In the genomic region with DNA sequence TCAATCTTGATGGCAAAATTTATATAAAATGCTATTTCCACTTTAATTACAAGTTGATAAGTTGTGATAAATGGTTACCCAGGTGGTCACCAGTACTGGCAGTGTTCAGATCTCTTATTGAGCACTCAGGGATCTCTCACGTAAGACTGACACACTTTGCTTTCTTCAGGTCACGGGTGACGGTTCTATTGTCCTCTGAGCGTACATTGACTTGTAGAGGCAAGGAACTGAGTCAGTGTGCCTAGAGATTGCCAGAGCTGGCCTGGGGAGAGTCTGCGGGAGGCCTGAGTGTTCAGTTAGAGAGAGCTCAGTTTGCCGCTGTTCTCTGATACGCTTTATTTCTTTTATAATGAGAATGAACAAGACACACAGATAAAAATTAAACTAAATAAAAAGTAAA, we compare ENCODE assay signal across 16 mouse cellular contexts.
A peak's percentile ranks its signal among the peaks of the same experiment; 100 is the strongest.
DNase-seq lines count a peak whose midpoint lies in the region; ATAC-seq and TF ChIP-seq lines count a peak whose summit lies in the region.
"Had no signal": no experiment of that assay in that cellular context is flagged by ENCODE, and none has a peak within 500 bp of the region (broad histone marks: within the 10 kb centered on the region; RNA-seq: fewer than 3 reads in every experiment).

No protein-coding gene starts in this region.

- H3K27me3 ChIP-seq in hindbrain, embryonic 12.5 days, result no peaks in the 10 kb centered on the region
- no peaks in the 10 kb centered on the region for H3K27me3 ChIP-seq in hindbrain, embryonic 11.5 days (ENCODE audit: control insufficient read depth, insufficient read depth, low read length)
- H3K27me3 ChIP-seq in midbrain, embryonic 12.5 days, result no peaks in the 10 kb centered on the region
- H3K27me3 ChIP-seq in midbrain, embryonic 16.5 days (ENCODE audit: control insufficient read depth, insufficient read depth, low read depth, low read length), result no peaks in the 10 kb centered on the region
- H3K27me3 ChIP-seq in midbrain, embryonic 13.5 days, result no peaks in the 10 kb centered on the region
- H3K27me3 ChIP-seq in stomach, postnatal 0 days (ENCODE audit: control insufficient read depth, insufficient read depth, low read length), result no peaks in the 10 kb centered on the region
- H3K27me3 ChIP-seq: limb, embryonic 13.5 days had no signal

- TF ChIP-seq CTCF in stomach, postnatal 0 days (IDR thresholded peaks at IDR 0.05; ENCODE audit: low read depth), result no peak

- WGBS in hindbrain, embryonic 12.5 days, result 27% methylated on average over 7 of the region's 7 CpGs
- WGBS in hindbrain, embryonic 11.5 days, result 20% methylated on average over 7 of the region's 7 CpGs
- 14% methylated on average over 7 of the region's 7 CpGs for WGBS in midbrain, embryonic 12.5 days
- 13% methylated on average over 7 of the region's 7 CpGs for WGBS in midbrain, embryonic 16.5 days
- 11% methylated on average over 7 of the region's 7 CpGs for WGBS in midbrain, embryonic 13.5 days
- 54% methylated on average over 7 of the region's 7 CpGs for WGBS in stomach, postnatal 0 days

- H3K36me3 ChIP-seq in hindbrain, embryonic 12.5 days, result peaks cover 3% of the 10 kb centered on the region; the same call in 1 of the 2 replicates
- H3K36me3 ChIP-seq in hindbrain, embryonic 11.5 days (ENCODE audit: control insufficient read depth, insufficient read depth, low read length), result no peaks in the 10 kb centered on the region
- H3K36me3 ChIP-seq in midbrain, embryonic 12.5 days, result 0 out of 2 replicates have a peak, but pooled peaks cover 2% of the 10 kb centered on the region
- H3K36me3 ChIP-seq in midbrain, embryonic 16.5 days (ENCODE audit: control insufficient read depth, insufficient read depth, low read length), result no peaks in the 10 kb centered on the region
- H3K36me3 ChIP-seq in midbrain, embryonic 13.5 days, result peaks cover 3% of the 10 kb centered on the region; the same call in 1 of the 2 replicates
- no peaks in the 10 kb centered on the region for H3K36me3 ChIP-seq in stomach, postnatal 0 days (ENCODE audit: control insufficient read depth, insufficient read depth, low read length)

- peak overlapping the region; percentile 14; the same call in 1 of the 2 replicates for H3K27ac ChIP-seq in hindbrain, embryonic 12.5 days
- H3K27ac ChIP-seq in hindbrain, embryonic 11.5 days (ENCODE audit: low read depth, low read length), result no peak overlapping the region
- no peak overlapping the region; the same call in 1 of the 2 replicates for H3K27ac ChIP-seq in midbrain, embryonic 12.5 days (replicated peaks)
- H3K27ac ChIP-seq in midbrain, embryonic 16.5 days (ENCODE audit: low read length), result no peak overlapping the region
- H3K27ac ChIP-seq in midbrain, embryonic 13.5 days, result peak overlapping the region; percentile 35
- peak overlapping the region; percentile 74 for H3K27ac ChIP-seq in stomach, postnatal 0 days (replicated peaks)
- H3K27ac ChIP-seq: heart, adult 2 months; limb, embryonic 13.5 days had no signal

- DNase-seq in hindbrain, embryonic 11.5 days (ENCODE audit: low spot score), result no peak
- no peak for DNase-seq in stomach, postnatal 0 days (ENCODE audit: low spot score)
- DNase-seq in right cerebral cortex, postnatal 4 days, result no peak
- no peak for DNase-seq in cerebellum, postnatal 25 days
- DNase-seq: cerebellum, adult 9-10 months; heart, adult 2 months; heart, postnatal 14 days; kidney, adult 8-10 months; liver, postnatal 0 days; thymus, postnatal 4 days had no signal

- no peaks in the 10 kb centered on the region for H3K9me3 ChIP-seq in hindbrain, embryonic 12.5 days (replicated peaks)
- H3K9me3 ChIP-seq in hindbrain, embryonic 11.5 days (ENCODE audit: control insufficient read depth, low read length), result no peaks in the 10 kb centered on the region
- H3K9me3 ChIP-seq in midbrain, embryonic 12.5 days, result no peaks in the 10 kb centered on the region
- H3K9me3 ChIP-seq in midbrain, embryonic 16.5 days (replicated peaks; ENCODE audit: control insufficient read depth, low read length, poor library complexity, severe bottlenecking), result no peaks in the 10 kb centered on the region
- no peaks in the 10 kb centered on the region for H3K9me3 ChIP-seq in midbrain, embryonic 13.5 days
- H3K9me3 ChIP-seq in stomach, postnatal 0 days (ENCODE audit: control insufficient read depth, low read length), result no peaks in the 10 kb centered on the region

- no peak for TF ChIP-seq EP300 in stomach, postnatal 0 days (optimal IDR thresholded peaks at IDR 0.05)

- peaks cover 27% of the 10 kb centered on the region for H3K4me1 ChIP-seq in hindbrain, embryonic 12.5 days
- peaks cover 4% of the 10 kb centered on the region; the same call in 1 of the 2 replicates for H3K4me1 ChIP-seq in hindbrain, embryonic 11.5 days (replicated peaks; ENCODE audit: control insufficient read depth, insufficient read depth, low read length)
- H3K4me1 ChIP-seq in midbrain, embryonic 12.5 days, result peaks cover 42% of the 10 kb centered on the region
- peaks cover 32% of the 10 kb centered on the region for H3K4me1 ChIP-seq in midbrain, embryonic 16.5 days (ENCODE audit: control insufficient read depth, insufficient read depth, low read length)
- H3K4me1 ChIP-seq in midbrain, embryonic 13.5 days (replicated peaks), result peaks cover 43% of the 10 kb centered on the region
- 0 out of 2 replicates have a peak, but pooled peaks cover 4% of the 10 kb centered on the region for H3K4me1 ChIP-seq in stomach, postnatal 0 days (replicated peaks; ENCODE audit: control insufficient read depth, insufficient read depth)

- ATAC-seq in hindbrain, embryonic 12.5 days (ENCODE audit: low FRiP score), result no peak
- no peak for ATAC-seq in hindbrain, embryonic 11.5 days (ENCODE audit: low FRiP score)
- ATAC-seq in midbrain, embryonic 12.5 days (ENCODE audit: low FRiP score, low read depth), result no peak
- no peak for ATAC-seq in midbrain, embryonic 16.5 days
- no peak for ATAC-seq in midbrain, embryonic 13.5 days
- no peak for ATAC-seq in stomach, postnatal 0 days (ENCODE audit: low FRiP score, low TSS enrichment)
- ATAC-seq: CD4-positive, CD25-positive, alpha-beta regulatory T cell, adult 4 months; liver, postnatal 0 days had no signal

- H3K4me2 ChIP-seq in hindbrain, embryonic 12.5 days (replicated peaks), result no peak overlapping the region
- H3K4me2 ChIP-seq in hindbrain, embryonic 11.5 days (replicated peaks; ENCODE audit: low read depth, low read length), result no peak overlapping the region
- peak overlapping the region; percentile 32 for H3K4me2 ChIP-seq in midbrain, embryonic 12.5 days (replicated peaks)
- no peak overlapping the region for H3K4me2 ChIP-seq in midbrain, embryonic 16.5 days (ENCODE audit: low read length)
- H3K4me2 ChIP-seq in midbrain, embryonic 13.5 days (replicated peaks), result peak overlapping the region; percentile 19
- no peak overlapping the region for H3K4me2 ChIP-seq in stomach, postnatal 0 days (replicated peaks; ENCODE audit: low read depth)
- H3K4me2 ChIP-seq: limb, embryonic 13.5 days had no signal

- no peak overlapping the region for H3K4me3 ChIP-seq in hindbrain, embryonic 12.5 days
- H3K4me3 ChIP-seq in hindbrain, embryonic 11.5 days (ENCODE audit: low read depth, low read length), result no peak overlapping the region
- no peak overlapping the region for H3K4me3 ChIP-seq in midbrain, embryonic 12.5 days
- H3K4me3 ChIP-seq in midbrain, embryonic 16.5 days (ENCODE audit: low read depth, low read length), result no peak overlapping the region
- H3K4me3 ChIP-seq in midbrain, embryonic 13.5 days (replicated peaks), result no peak overlapping the region
- no peak overlapping the region for H3K4me3 ChIP-seq in stomach, postnatal 0 days (ENCODE audit: low read depth, low read length)
- H3K4me3 ChIP-seq: heart, adult 2 months; limb, embryonic 13.5 days had no signal

- no peak overlapping the region for H3K9ac ChIP-seq in hindbrain, embryonic 12.5 days
- no peak overlapping the region for H3K9ac ChIP-seq in hindbrain, embryonic 11.5 days (ENCODE audit: low read depth, low read length)
- no peak overlapping the region for H3K9ac ChIP-seq in midbrain, embryonic 12.5 days (replicated peaks)
- H3K9ac ChIP-seq in midbrain, embryonic 16.5 days (ENCODE audit: low read depth, low read length), result no peak overlapping the region
- H3K9ac ChIP-seq in midbrain, embryonic 13.5 days (replicated peaks), result no peak overlapping the region
- H3K9ac ChIP-seq in stomach, postnatal 0 days (ENCODE audit: low read length), result no peak overlapping the region
- H3K9ac ChIP-seq: limb, embryonic 13.5 days; liver, postnatal 0 days had no signal

Comparison
In these comparisons a context has a peak if more than half of its experiments do, and no peak if none do; other contexts are left out.
1. H3K27ac ChIP-seq: peak in hindbrain, embryonic 12.5 days (single experiment), midbrain, embryonic 13.5 days (single experiment) and stomach, postnatal 0 days (single experiment); none in hindbrain, embryonic 11.5 days (single experiment), midbrain, embryonic 12.5 days (single experiment) and midbrain, embryonic 16.5 days (single experiment).
2. H3K4me2 ChIP-seq: peak in midbrain, embryonic 12.5 days (single experiment) and midbrain, embryonic 13.5 days (single experiment); none in hindbrain, embryonic 12.5 days (single experiment), hindbrain, embryonic 11.5 days (single experiment), midbrain, embryonic 16.5 days (single experiment) and stomach, postnatal 0 days (single experiment).